Mouse (Mus musculus) stomach, embryonic 16.5 days (tissue): ENCODE results near the gene Atp8a2. TPM values are rescaled to one million over a fixed set of nuclear protein-coding genes. Genes with fewer than 3 reads are reported as not detected.

Source experiments
- ATAC-seq: fragments of 200-750 bp; cut with Nextera tagmentation; 2 replicates; pipeline ENCODE4 v1.8.0; 2017; ENCODE audit warnings: moderate number of reproducible peaks, moderate TSS enrichment; ENCODE audit not compliant: insufficient read depth, low FRiP score
- H3K27ac ChIP-seq: fragments of 300-500 bp; sonication (generic); 2 replicates; pipeline ENCODE4 v1.5.1; 2014; ENCODE audit warnings: low read length
- H3K27me3 ChIP-seq: fragments of 300-500 bp; sonication (generic); 2 replicates; pipeline ENCODE4 v1.6.1; 2014; ENCODE audit warnings: low read length, control low read depth, mixed read lengths; ENCODE audit not compliant: control insufficient read depth, insufficient read depth
- H3K36me3 ChIP-seq: fragments of 300-500 bp; sonication (generic); 2 replicates; pipeline ENCODE4 v1.6.1; 2014; ENCODE audit warnings: low read length; ENCODE audit not compliant: control insufficient read depth, insufficient read depth
- H3K4me1 ChIP-seq: fragments of 300-500 bp; sonication (generic); 2 replicates; pipeline ENCODE4 v1.6.1; 2014; ENCODE audit warnings: low read length, control low read depth, mixed read lengths; ENCODE audit not compliant: control insufficient read depth, insufficient read depth
- H3K4me2 ChIP-seq: fragments of 300-500 bp; sonication (generic); 2 replicates; pipeline ENCODE4 v1.6.1; 2014; ENCODE audit warnings: low read depth, low read length, mixed read lengths
- H3K4me3 ChIP-seq: fragments of 300-500 bp; sonication (generic); replicated peaks from 2 replicates; pipeline ENCODE4 v1.5.1; 2014; ENCODE audit warnings: mild to moderate bottlenecking, low read length
- H3K9ac ChIP-seq: fragments of 300-500 bp; sonication (generic); 2 replicates; pipeline ENCODE4 v1.6.1; 2014; ENCODE audit warnings: low read length
- H3K9me3 ChIP-seq: fragments of 300-500 bp; sonication (generic); replicated peaks from 2 replicates; pipeline ENCODE4 v1.6.1; 2016; ENCODE audit warnings: low read length, control low read depth; ENCODE audit not compliant: control insufficient read depth
- WGBS: fragments of 180-500 bp; shearing (Covaris S2); extraction: QIAGEN DNeasy Blood & Tissue Kit; methylation state at CpG from one replicate; pipeline ENCODE4 v1.1.7; 2014; 5-methylcytosine and 5-hydroxymethylcytosine counted together
- polyA plus RNA-seq: library from polyadenylated mRNA; unstranded; fragments of >200 nt; fragmentation: Nextera tagmentation; extraction: Ambion mirVana; gene quantifications from 2 replicates; pipeline ENCODE4 v1.2.1, GENCODE M21; 2015

The Atp8a2 gene
- polyA plus RNA-seq, 1 experiment from 2014 or later: 5.4 TPM

GRCm38 (mm10) chr14:59868369-59868768 lies 328.6 kb downstream of the Atp8a2 start:
- 73% methylated on average over 7 of the region's 7 CpGs for WGBS
- Histone ChIP-seq H3K4me1 (no peaks in the 10 kb centered on the region), H3K27me3 (no peaks in the 10 kb centered on the region), H3K4me3 (no peak overlapping the region), H3K27ac (no peak overlapping the region), H3K9ac (no peak overlapping the region), H3K4me2 (no peak overlapping the region), H3K36me3 (no peaks in the 10 kb centered on the region), H3K9me3 (no peaks in the 10 kb centered on the region; the same call in 1 of the 2 replicates)
- ATAC-seq: no peak

- H3K9me3 ChIP-seq: no peaks in the 10 kb centered on the region; the same call in 1 of the 2 replicates
- no peak overlapping the region for H3K27ac ChIP-seq
- no peaks in the 10 kb centered on the region for H3K36me3 ChIP-seq
- H3K27me3 ChIP-seq: no peaks in the 10 kb centered on the region
- H3K4me1 ChIP-seq: no peaks in the 10 kb centered on the region
- H3K9ac ChIP-seq: no peak overlapping the region
- 65% methylated on average over 7 of the region's 7 CpGs for WGBS
- ATAC-seq: no peak
- no peak overlapping the region for H3K4me3 ChIP-seq
- no peak overlapping the region for H3K4me2 ChIP-seq
These were observed 329.2 kb downstream of the Atp8a2 start for GRCm38 (mm10) chr14:59867749-59868148.

- Histone ChIP-seq H3K9ac (no peak overlapping the region), H3K4me1 (no peaks in the 10 kb centered on the region), H3K9me3 (no peaks in the 10 kb centered on the region; the same call in 1 of the 2 replicates), H3K36me3 (no peaks in the 10 kb centered on the region), H3K4me2 (no peak overlapping the region), H3K27ac (no peak overlapping the region), H3K27me3 (no peaks in the 10 kb centered on the region), H3K4me3 (no peak overlapping the region)
- WGBS: 39% methylated on average over 5 of the region's 5 CpGs
- no peak for ATAC-seq
These were observed 331.0 kb downstream of the Atp8a2 start for GRCm38 (mm10) chr14:59866001-59866400.

DNA sequence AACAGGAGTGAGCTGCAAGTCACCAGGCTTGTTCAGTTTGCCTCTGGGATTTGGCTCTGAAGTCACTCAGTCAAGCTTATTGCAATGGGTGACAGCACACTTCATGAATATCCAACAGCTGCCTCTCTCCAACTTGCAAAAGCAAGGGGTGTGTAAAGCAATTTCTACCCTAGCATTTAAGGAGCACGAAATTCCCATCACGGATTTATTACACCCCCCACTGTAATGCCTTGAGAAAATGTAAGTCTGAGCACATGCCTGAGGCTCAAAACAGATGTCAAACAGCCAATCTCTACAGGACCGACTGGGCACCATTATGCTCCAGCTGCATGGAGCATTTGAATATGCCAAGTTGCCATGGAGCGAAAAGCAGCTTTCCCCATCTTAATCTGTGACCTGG lies 334.6 kb downstream of the Atp8a2 start:
- Histone ChIP-seq H3K4me1 (no peaks in the 10 kb centered on the region), H3K27me3 (no peaks in the 10 kb centered on the region), H3K4me2 (no peak overlapping the region), H3K9me3 (no peaks in the 10 kb centered on the region; the same call in 1 of the 2 replicates), H3K4me3 (no peak overlapping the region), H3K36me3 (no peaks in the 10 kb centered on the region), H3K27ac (no peak overlapping the region), H3K9ac (no peak overlapping the region)
- WGBS: 85% methylated on average over 4 of the region's 4 CpGs
- ATAC-seq: no peak

DNA sequence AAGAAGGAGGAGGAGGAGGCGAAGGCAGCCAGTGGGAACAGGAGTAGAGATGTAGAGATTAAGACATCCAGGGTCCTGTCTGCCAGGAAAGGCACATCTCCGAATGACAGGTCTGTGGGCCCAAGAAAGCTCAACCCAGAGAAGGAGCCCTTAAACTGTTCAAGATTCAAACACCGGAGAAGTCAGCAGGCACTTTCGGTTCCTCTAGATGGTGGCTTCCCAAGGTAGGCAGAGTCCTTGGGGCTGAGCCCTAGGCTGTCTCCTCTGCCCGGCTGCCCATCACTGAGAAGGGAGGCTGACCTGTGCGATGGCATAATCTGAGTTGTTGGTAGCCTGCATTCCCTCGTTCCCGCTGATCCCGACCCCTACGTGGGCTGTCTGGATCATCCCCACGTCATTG lies 337.1 kb downstream of the Atp8a2 start:
- H3K36me3 ChIP-seq: no peaks in the 10 kb centered on the region
- no peaks in the 10 kb centered on the region for H3K27me3 ChIP-seq
- no peak overlapping the region for H3K27ac ChIP-seq
- no peaks in the 10 kb centered on the region for H3K4me1 ChIP-seq
- H3K9me3 ChIP-seq: peaks cover 4% of the 10 kb centered on the region
- no peak for ATAC-seq
- WGBS: 92% methylated on average over 11 of the region's 11 CpGs
- H3K4me2 ChIP-seq: no peak overlapping the region
- H3K4me3 ChIP-seq: no peak overlapping the region
- no peak overlapping the region for H3K9ac ChIP-seq

DNA sequence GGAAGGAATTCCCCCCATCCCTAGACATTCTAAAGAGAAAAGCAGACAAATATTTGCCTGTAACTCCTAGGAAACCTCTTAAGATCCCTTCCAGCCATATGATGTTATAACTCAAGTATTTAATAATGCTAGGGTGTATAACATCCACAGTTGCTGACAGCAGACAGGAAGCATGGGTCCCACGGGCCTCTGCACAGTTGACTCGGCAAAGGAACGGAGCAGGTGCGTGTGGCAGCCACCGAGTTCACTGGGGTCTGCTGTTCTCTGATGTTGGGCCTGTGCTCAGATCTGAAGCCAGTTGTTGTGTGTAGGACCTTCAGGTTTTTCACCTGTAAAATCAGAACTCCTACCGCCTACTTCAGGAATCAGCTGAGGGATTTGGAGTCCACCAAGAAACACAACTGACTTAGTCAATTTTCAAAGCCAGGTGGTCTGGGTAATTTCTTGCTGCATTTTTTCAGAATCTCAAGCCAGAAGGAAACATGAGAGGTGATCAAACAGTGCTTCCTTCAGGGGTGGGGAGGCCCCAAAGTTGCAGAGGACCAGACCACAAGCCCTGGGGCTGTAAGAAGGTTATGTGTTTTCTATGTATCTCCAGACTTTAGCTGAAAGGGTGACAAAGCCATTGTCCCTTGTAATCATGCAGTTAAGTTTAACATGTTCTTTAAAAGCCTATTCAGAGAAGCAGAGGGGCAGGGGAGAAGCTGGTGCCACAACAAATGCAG lies 338.3 kb downstream of the Atp8a2 start:
- Histone ChIP-seq H3K36me3 (no peaks in the 10 kb centered on the region), H3K4me2 (no peak overlapping the region), H3K27me3 (no peaks in the 10 kb centered on the region), H3K9ac (no peak overlapping the region), H3K9me3 (peaks cover 4% of the 10 kb centered on the region), H3K4me3 (no peak overlapping the region), H3K4me1 (0 out of 2 replicates have a peak, but pooled peaks cover under 1% of the 10 kb centered on the region), H3K27ac (no peak overlapping the region)
- ATAC-seq: no peak
- WGBS: 82% methylated on average over 6 of the region's 6 CpGs

GRCm38 (mm10) chr14:59853139-59853538 lies 343.8 kb downstream of the Atp8a2 start:
- H3K4me2 ChIP-seq: no peak overlapping the region
- H3K4me1 ChIP-seq: 0 out of 2 replicates have a peak, but pooled peaks cover 3% of the 10 kb centered on the region
- WGBS: 40% methylated on average over 9 of the region's 9 CpGs
- no peak for ATAC-seq
- H3K27ac ChIP-seq: no peak overlapping the region
- no peaks in the 10 kb centered on the region for H3K36me3 ChIP-seq
- no peak overlapping the region for H3K4me3 ChIP-seq
- H3K9ac ChIP-seq: no peak overlapping the region
- H3K27me3 ChIP-seq: no peaks in the 10 kb centered on the region
- H3K9me3 ChIP-seq: peaks cover 4% of the 10 kb centered on the region

DNA sequence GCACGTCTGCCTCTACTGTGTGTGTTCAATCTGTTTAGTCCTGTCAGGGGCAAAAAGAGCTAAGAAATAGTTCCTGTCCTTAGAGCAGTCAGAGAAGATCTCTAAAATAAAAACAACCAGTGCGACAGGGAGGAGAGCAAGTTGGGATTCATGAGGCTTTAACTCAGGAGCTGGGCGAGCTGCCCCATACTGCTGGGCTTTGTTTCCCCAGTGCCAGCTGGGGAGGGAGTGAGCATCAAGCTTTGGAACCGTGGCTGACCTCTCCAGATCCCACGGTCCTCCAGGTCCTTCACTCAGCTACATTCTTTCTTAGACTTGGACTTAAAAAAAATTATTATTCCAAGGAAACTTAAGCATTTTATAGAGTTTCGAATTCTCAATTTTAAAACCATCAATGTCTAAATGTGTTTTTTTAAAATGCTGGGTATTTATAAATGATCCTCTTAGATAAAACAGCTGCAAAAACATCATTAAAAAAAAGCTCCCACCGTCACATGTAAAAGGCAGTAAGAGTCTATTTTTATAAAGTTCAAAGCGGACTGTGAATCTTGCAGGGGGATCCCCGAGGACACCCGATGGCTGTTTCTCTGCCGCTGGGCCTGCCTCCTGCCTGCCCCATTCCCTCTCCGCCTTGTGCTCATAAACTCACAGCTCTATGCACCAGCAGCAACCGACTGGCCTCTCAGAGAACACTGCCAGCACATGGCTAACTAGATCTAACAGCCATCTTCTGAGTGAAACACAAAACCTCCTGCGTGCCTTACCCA lies 350.2 kb downstream of the Atp8a2 start:
- Histone ChIP-seq H3K4me1 (peaks cover 2% of the 10 kb centered on the region; the same call in 1 of the 2 replicates), H3K27ac (no peak overlapping the region)

GRCm38 (mm10) chr14:59843264-59843942 lies 353.6 kb downstream of the Atp8a2 start:
- H3K4me3 ChIP-seq: no peak overlapping the region
- H3K27ac ChIP-seq: no peak overlapping the region
- WGBS: 51% methylated on average over 6 of the region's 6 CpGs
- H3K36me3 ChIP-seq: no peaks in the 10 kb centered on the region
- no peaks in the 10 kb centered on the region for H3K9me3 ChIP-seq
- H3K27me3 ChIP-seq: no peaks in the 10 kb centered on the region; the same call in 1 of the 2 replicates
- H3K9ac ChIP-seq: no peak overlapping the region
- peaks cover 2% of the 10 kb centered on the region; the same call in 1 of the 2 replicates for H3K4me1 ChIP-seq
- no peak overlapping the region for H3K4me2 ChIP-seq
- ATAC-seq: no peak

More for the DNA sequence above, 350.2 kb downstream of the Atp8a2 start:
- no peak overlapping the region for H3K4me3 ChIP-seq
- no peak overlapping the region for H3K9ac ChIP-seq
- no peaks in the 10 kb centered on the region for H3K36me3 ChIP-seq
- 51% methylated on average over 14 of the region's 14 CpGs for WGBS
- H3K9me3 ChIP-seq: no peaks in the 10 kb centered on the region
- ATAC-seq: no peak
- no peaks in the 10 kb centered on the region; the same call in 1 of the 2 replicates for H3K27me3 ChIP-seq
- no peak overlapping the region for H3K4me2 ChIP-seq
